Mouse (Mus musculus) embryonic facial prominence, embryonic 13.5 days (tissue): Measurements from ENCODE around the gene Ikbkg. TPM values are rescaled to one million over a fixed set of nuclear protein-coding genes. Genes with fewer than 3 reads are reported as not detected.

Experiments used
- ATAC-seq: fragments of 200-750 bp; cut with Nextera tagmentation; 2 replicates; pipeline ENCODE4 v1.8.0; 2017; ENCODE audit warnings: low read depth; ENCODE audit not compliant: insufficient number of reproducible peaks, insufficient read depth, low FRiP score, low TSS enrichment
- H3K27ac ChIP-seq: fragments of 300-500 bp; sonication (generic); 2 replicates; pipeline ENCODE4 v1.5.1; 2015; ENCODE audit warnings: moderate library complexity, mild to moderate bottlenecking, inconsistent platforms
- H3K27me3 ChIP-seq: fragments of 300-500 bp; sonication (generic); 2 replicates; pipeline ENCODE4 v1.6.1; 2015; ENCODE audit warnings: mild to moderate bottlenecking, inconsistent platforms
- H3K36me3 ChIP-seq: fragments of 300-500 bp; sonication (generic); 2 replicates; pipeline ENCODE4 v1.6.1; 2015; ENCODE audit warnings: mild to moderate bottlenecking, inconsistent platforms
- H3K4me1 ChIP-seq: fragments of 300-500 bp; sonication (generic); 2 replicates; pipeline ENCODE4 v1.6.1; 2015; ENCODE audit warnings: inconsistent platforms
- H3K4me2 ChIP-seq: fragments of 300-500 bp; sonication (generic); 2 replicates; pipeline ENCODE4 v1.6.1; 2015; ENCODE audit warnings: moderate library complexity, mild to moderate bottlenecking, inconsistent platforms
- H3K4me3 ChIP-seq: fragments of 300-500 bp; sonication (generic); 2 replicates; pipeline ENCODE4 v1.5.1; 2015; ENCODE audit warnings: mild to moderate bottlenecking, inconsistent platforms
- H3K9ac ChIP-seq: fragments of 300-500 bp; sonication (generic); 2 replicates; pipeline ENCODE4 v1.6.1; 2015; ENCODE audit warnings: mild to moderate bottlenecking, inconsistent platforms
- H3K9me3 ChIP-seq: fragments of 300-500 bp; sonication (generic); 2 replicates; pipeline ENCODE4 v1.6.1; 2016; ENCODE audit warnings: inconsistent platforms
- WGBS: fragments of 180-500 bp; shearing (Covaris S2); methylation state at CpG from one replicate; pipeline ENCODE4 v1.1.7; 2015; ENCODE audit warnings: mixed read lengths; 5-methylcytosine and 5-hydroxymethylcytosine counted together
- polyA plus RNA-seq: library from polyadenylated mRNA; unstranded; fragments of >200 nt; fragmentation: Nextera tagmentation; extraction: Ambion mirVana; gene quantifications from 2 replicates; pipeline ENCODE4 v1.2.1, GENCODE M21; 2015

Gene Ikbkg
- polyA plus RNA-seq, 1 experiment from 2014 or later: 18.8 TPM

DNA sequence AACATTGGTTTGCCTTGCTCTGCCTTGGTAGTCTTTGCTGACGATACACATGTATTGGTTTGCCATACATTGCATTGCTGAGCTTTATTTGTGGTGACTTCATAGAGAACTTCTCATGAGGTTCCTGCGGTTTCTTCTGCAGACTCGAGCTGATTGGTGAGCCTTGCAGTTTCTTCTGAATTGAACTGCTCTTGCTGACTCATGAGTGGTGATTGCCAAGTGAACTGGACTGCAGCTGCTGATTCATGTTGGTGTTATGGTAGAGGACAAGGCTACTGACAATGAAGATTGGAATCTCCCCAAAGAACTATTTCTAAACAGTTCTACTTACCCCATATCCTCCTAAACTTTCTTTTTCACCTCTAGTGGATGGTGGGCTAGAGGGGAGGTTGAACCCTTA is 7.0 kb downstream of the Ikbkg start:
- no peaks in the 10 kb centered on the region for H3K27me3 ChIP-seq
- H3K9ac ChIP-seq: no peak overlapping the region
- WGBS: 76% methylated on average over 3 of the region's 3 CpGs
- no peaks in the 10 kb centered on the region for H3K9me3 ChIP-seq
- no peak overlapping the region for H3K27ac ChIP-seq
- no peak for ATAC-seq
- H3K4me1 ChIP-seq: no peaks in the 10 kb centered on the region
- H3K4me3 ChIP-seq: no peak overlapping the region
- H3K36me3 ChIP-seq: no peaks in the 10 kb centered on the region
- H3K4me2 ChIP-seq: no peak overlapping the region

DNA sequence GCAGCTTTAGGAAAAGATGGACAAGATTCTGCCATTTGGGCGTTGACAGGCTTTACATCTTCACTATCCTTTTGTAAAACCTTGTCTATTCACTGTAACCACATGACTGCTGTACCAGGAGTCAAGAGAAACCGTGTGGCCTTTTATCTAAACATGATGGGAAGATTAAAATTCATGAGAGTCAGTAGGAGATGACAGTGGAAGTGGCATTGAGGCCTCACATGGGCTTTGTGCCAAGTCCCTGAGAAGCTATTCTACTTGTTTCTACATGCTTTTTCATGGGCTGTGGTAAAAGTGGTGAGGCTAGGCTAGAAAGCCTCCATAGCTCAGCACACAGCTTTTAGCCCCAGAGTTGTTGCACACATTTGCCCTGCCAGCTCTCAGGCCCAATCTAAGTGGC is 15.2 kb downstream of the Ikbkg start:
- no peak overlapping the region for H3K4me2 ChIP-seq
- no peaks in the 10 kb centered on the region for H3K4me1 ChIP-seq
- no peak overlapping the region for H3K9ac ChIP-seq
- H3K4me3 ChIP-seq: no peak overlapping the region
- WGBS: 40% methylated on average over 2 of the region's 2 CpGs
- no peak overlapping the region for H3K27ac ChIP-seq
- H3K36me3 ChIP-seq: peaks cover 9% of the 10 kb centered on the region; the same call in 1 of the 2 replicates
- H3K27me3 ChIP-seq: no peaks in the 10 kb centered on the region
- ATAC-seq: no peak
- no peaks in the 10 kb centered on the region for H3K9me3 ChIP-seq

DNA sequence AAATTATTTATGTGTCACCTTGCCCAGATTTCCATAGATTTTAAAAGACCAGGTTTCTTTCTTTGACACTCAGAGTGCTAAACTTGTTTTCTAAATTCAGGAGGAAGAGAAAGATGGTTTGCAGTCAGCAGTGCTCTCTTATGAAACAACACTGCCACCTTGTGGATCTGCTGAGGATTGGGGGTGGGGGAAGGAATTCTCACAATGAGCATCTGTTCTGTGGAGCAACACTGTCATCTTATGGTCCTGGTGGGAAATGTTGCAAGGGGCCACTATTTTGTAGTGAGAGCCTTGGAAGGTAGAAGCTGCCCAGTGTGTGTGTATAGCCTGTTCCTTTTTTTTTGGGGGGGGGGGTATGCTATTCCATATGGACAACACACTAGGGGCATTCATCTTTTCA is 20.3 kb downstream of the Ikbkg start:
- Histone ChIP-seq H3K9me3 (no peaks in the 10 kb centered on the region), H3K9ac (no peak overlapping the region), H3K4me1 (no peaks in the 10 kb centered on the region), H3K4me3 (no peak overlapping the region), H3K36me3 (peaks cover 9% of the 10 kb centered on the region; the same call in 1 of the 2 replicates), H3K27me3 (no peaks in the 10 kb centered on the region), H3K4me2 (no peak overlapping the region), H3K27ac (no peak overlapping the region)
- no peak for ATAC-seq

DNA sequence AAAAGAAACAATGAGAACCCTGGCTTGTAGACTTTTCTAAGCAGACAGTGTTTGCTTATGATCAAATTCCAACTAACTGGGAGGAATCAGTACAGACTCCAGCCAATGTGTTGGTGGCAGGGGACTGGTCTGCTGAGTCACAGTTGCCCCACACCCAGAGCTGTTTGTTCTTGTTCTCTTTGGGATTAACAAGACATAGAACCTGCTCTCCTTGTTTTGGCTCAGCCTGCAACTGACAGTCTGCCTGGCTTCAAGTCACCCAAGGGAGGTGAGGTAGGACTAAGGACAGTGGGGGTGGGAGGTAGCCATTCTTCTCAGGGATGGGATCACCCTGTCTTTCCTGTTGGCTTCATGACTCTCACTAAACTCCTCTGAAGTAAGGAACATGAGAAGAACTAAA is 31.4 kb downstream of the Ikbkg start:
- Histone ChIP-seq H3K36me3 (no peaks in the 10 kb centered on the region), H3K27me3 (no peaks in the 10 kb centered on the region), H3K4me2 (no peak overlapping the region), H3K9ac (no peak overlapping the region), H3K27ac (no peak overlapping the region), H3K4me1 (0 out of 2 replicates have a peak, but pooled peaks cover 5% of the 10 kb centered on the region), H3K9me3 (no peaks in the 10 kb centered on the region), H3K4me3 (no peak overlapping the region)
- ATAC-seq: no peak

DNA sequence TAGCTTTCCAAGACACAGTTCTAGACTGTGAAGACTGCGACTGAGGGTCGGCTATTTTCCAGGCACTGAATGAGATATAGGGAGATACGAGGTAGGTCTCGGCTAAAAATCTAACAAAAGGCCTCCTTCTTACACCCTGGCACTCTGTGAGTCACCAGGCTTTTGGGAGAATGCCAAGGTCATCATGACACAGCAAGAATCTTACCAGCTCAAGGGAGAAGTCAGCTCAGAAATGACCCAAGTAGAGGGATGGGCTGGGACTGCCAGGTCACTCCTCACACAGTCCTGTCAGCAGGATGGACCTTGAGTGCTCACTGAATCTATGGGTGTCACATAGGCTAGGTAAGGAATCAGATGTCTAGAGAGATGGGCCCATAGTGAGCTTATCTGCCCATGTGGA is 32.1 kb downstream of the Ikbkg start:
- no peaks in the 10 kb centered on the region for H3K27me3 ChIP-seq
- ATAC-seq: no peak
- 90% methylated on average over 4 of the region's 4 CpGs for WGBS
- H3K4me2 ChIP-seq: no peak overlapping the region
- H3K9me3 ChIP-seq: no peaks in the 10 kb centered on the region
- no peak overlapping the region for H3K27ac ChIP-seq
- no peaks in the 10 kb centered on the region for H3K36me3 ChIP-seq
- H3K4me3 ChIP-seq: no peak overlapping the region
- H3K9ac ChIP-seq: no peak overlapping the region
- H3K4me1 ChIP-seq: 0 out of 2 replicates have a peak, but pooled peaks cover 5% of the 10 kb centered on the region

DNA sequence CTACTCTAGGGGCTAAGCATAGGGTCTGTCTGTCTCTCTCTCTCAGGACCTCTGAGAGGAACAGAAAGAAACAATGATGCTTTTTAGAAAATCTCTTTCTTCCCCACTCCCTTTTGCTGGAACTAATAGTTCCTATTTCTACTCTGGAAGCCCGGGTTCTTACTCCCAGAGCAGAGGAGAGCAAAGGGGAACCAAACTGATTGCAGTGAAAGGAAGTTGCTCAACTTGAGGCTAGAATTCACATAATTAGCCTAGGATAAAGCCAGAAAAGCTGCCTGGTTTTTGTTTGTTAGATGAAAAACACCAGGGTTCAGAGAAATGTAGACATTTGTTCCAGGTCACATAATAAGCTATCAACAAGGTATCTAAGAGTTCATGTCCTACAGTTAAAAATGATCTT is 33.2 kb downstream of the Ikbkg start:
- WGBS: 74% methylated on average over 1 of the region's 1 CpGs
- no peak for ATAC-seq
- Histone ChIP-seq H3K4me3 (no peak overlapping the region), H3K27me3 (no peaks in the 10 kb centered on the region), H3K27ac (no peak overlapping the region), H3K9me3 (no peaks in the 10 kb centered on the region), H3K4me1 (0 out of 2 replicates have a peak, but pooled peaks cover 5% of the 10 kb centered on the region), H3K4me2 (no peak overlapping the region), H3K36me3 (no peaks in the 10 kb centered on the region), H3K9ac (no peak overlapping the region)

DNA sequence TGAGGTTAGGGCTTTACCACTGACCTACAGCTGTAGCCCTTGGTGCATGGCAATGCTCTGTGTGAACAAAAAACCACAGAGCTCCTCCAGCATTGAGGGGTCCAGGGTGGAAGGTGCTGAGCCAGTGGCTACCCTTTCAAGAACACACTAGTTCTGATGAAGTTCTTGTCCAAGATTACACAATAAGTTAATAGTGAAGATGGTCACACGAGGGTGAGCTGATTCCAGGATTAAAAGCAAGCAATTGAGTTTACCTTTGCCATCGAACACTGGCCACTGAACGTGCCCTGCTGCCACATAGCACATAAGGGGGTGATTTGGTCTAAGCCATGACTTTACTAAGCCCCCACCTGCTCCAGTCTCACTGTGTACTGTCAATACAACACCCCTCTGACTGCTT is 34.0 kb downstream of the Ikbkg start:
- Histone ChIP-seq H3K4me3 (no peak overlapping the region), H3K27me3 (no peaks in the 10 kb centered on the region), H3K4me2 (no peak overlapping the region), H3K36me3 (no peaks in the 10 kb centered on the region), H3K9me3 (no peaks in the 10 kb centered on the region), H3K27ac (no peak overlapping the region), H3K9ac (no peak overlapping the region), H3K4me1 (0 out of 2 replicates have a peak, but pooled peaks cover 5% of the 10 kb centered on the region)
- no peak for ATAC-seq
- WGBS: 83% methylated on average over 3 of the region's 3 CpGs

DNA sequence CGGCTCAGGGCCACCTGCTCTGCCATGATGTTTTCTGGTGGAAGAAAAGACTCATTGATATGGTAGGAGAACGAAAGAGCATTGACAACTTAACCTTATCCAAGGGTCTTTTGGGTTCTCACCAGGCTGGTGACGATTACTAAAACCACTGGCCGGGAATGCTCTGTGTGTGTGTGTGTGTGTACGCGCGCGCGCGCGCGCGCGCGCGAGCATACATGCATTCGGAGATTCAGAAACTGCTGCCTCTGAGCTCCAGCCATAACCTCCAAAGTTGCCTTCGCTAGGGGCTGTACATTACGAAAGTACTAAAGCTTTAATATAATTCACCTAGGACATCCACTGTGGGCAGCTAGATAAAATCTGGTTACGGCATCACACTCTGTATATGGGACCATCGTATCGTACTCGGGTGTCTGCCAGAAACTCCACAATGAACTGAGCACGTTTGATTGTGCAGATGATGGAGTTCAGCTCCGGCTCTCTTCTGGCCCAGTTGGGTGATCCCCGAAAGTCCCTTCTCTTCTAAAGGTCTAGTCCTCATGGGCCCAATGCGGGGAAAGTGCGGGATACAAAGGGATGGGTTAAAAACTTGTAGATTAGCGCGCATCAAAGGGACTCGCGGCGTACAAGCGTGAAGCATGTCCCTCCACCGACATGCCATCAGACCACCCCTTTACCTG is 35.2 kb downstream of the Ikbkg start:
- Histone ChIP-seq H3K27me3 (no peaks in the 10 kb centered on the region), H3K9ac (peak overlapping the region; percentile 70), H3K36me3 (no peaks in the 10 kb centered on the region), H3K27ac (peak overlapping the region; percentile 66; the same call in 1 of the 2 replicates), H3K4me3 (peak overlapping the region; percentile 54), H3K9me3 (no peaks in the 10 kb centered on the region), H3K4me1 (0 out of 2 replicates have a peak, but pooled peaks cover 5% of the 10 kb centered on the region), H3K4me2 (peak overlapping the region; percentile 61)
- 36% methylated on average over 35 of the region's 35 CpGs for whole genome bisulfite sequencing
- no peak for ATAC-seq

DNA sequence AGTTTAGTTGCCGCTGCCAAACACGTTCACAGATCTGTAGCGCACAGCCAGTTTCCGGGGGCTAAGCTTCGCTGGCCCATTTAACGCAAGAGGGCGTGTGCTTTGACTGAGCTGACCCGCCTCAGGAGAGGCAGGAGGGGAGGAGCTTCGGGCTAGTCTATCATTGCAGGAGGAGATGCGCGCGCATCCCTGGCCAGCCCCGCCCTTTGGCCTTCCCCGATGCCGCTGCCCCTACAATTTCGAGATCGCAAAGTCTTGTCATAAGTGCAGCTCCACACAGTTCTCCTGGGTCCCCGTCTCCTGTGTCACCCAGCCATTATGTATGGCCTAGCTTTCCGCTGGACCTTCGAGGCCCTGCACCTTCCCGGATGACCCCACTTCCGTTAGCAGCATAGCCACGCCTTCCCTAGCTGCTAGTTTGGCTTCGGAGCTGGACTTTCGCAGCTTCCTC is 35.8 kb downstream of the Ikbkg start, which contains the start of gene G6pdx:
Gene G6pdx (minus strand): TSS at position 369 of the 451 bp plus-strand sequence.
- Histone ChIP-seq H3K27me3 (no peaks in the 10 kb centered on the region), H3K27ac (peak within 1 kb of the TSS; percentile 86), H3K36me3 (peaks cover 3% of the 10 kb centered on the region; the same call in 1 of the 2 replicates), H3K4me2 (peak within 1 kb of the TSS; percentile 61), H3K9me3 (no peaks in the 10 kb centered on the region), H3K4me3 (peak within 1 kb of the TSS; percentile 54), H3K4me1 (0 out of 2 replicates have a peak, but pooled peaks cover 5% of the 10 kb centered on the region), H3K9ac (peak within 1 kb of the TSS; percentile 70)
- WGBS: 21% methylated on average over 25 of the region's 25 CpGs
- ATAC-seq: peak; percentile 84

DNA sequence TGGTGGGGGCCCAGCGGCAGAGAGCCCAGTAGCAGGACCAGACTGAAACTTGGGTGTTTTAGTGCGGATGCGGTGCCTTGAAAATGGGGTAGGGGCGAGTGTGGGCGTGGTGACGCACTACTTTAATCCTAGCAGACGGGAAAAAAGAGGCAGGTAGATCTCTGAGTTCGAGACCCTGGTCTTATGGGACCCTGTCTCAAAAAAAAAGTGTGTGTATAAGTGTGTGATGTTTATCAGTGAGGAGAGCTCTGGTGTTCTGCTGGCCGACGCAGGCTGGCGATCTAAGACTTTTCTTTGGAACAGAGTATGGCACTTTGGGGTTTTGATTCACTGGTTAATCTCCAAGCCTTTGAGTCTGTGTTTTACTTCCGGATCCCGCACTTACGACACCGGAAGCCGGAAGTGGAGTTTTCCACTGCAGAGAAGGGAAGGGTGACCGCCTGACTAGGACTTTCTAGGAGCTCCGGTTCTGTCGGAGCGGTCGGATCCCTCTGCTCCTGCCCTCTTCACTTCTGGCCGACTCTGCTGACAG is 36.3 kb downstream of the Ikbkg start:
- Histone ChIP-seq H3K36me3 (peaks cover 8% of the 10 kb centered on the region), H3K4me2 (peak overlapping the region; percentile 61), H3K4me1 (0 out of 2 replicates have a peak, but pooled peaks cover 5% of the 10 kb centered on the region), H3K27me3 (no peaks in the 10 kb centered on the region), H3K27ac (peak overlapping the region; percentile 86), H3K9me3 (no peaks in the 10 kb centered on the region), H3K9ac (peak overlapping the region; percentile 67), H3K4me3 (peak overlapping the region; percentile 54)
- WGBS: 32% methylated on average over 22 of the region's 22 CpGs
- peak; percentile 69 for ATAC-seq

DNA sequence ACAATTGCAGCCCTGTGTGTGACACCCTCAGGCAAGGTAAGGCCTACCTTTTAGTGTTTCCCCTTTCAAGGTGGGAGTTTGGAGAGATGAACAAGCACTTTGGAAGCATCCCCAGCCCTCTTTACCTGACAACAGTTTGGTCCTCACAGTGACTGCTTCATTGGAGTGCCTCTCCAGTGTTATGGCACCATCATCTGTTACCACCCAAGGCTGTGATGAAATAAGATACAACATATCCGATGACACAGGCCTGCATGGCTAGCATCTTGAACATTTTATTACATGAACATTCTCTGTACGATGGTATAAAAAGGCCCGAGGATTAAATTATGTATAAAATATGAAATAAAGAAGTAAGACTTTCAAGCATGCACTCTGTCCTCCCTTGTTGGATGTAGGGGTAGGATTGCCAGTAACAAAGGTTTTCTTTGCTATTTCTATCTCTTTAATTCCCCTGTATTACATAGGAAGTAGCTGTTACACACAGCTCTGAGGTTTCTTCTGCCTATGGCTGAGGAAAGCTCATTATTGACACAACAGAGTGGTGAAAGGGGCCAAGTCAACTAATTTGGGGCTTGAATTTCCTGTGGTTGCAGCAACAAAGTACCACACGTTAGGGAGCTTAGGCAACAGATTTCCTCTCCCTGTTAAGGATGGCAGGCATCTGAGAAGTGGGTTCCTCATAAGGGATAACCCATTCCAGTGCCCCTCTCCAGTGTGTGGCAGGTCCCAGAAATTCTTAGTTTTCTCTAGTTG is 58.2 kb downstream of the Ikbkg start:
- H3K9ac ChIP-seq: no peak overlapping the region
- 65% methylated on average over 4 of the region's 4 CpGs for WGBS
- H3K27me3 ChIP-seq: no peaks in the 10 kb centered on the region
- no peak overlapping the region for H3K27ac ChIP-seq
- H3K9me3 ChIP-seq: no peaks in the 10 kb centered on the region
- no peaks in the 10 kb centered on the region for H3K4me1 ChIP-seq
- ATAC-seq: no peak
- H3K4me3 ChIP-seq: no peak overlapping the region
- no peak overlapping the region for H3K4me2 ChIP-seq
- H3K36me3 ChIP-seq: 0 out of 2 replicates have a peak, but pooled peaks cover 5% of the 10 kb centered on the region
